Mouse (Mus musculus): ENCODE data around the gene Dync1i2.

Dync1i2 gene

GRCm38 (mm10) chr2:71270085-71270484, 58.6 kb downstream of the Dync1i2 start:
- DNase-seq (ENCODE audit: low spot score), result no peak

GRCm38 (mm10) chr2:71273955-71274679, 62.6 kb downstream of the Dync1i2 start:
- DNase-seq (ENCODE audit: low spot score), result no peak

GRCm38 (mm10) chr2:71275734-71276133, 64.2 kb downstream of the Dync1i2 start:
- DNase-seq (ENCODE audit: low spot score), result no peak

- DNase-seq (ENCODE audit: low spot score), result no peak
Observed at GRCm38 (mm10) chr2:71278791-71279775, 67.6 kb downstream of the Dync1i2 start.

GRCm38 (mm10) chr2:71281981-71282380, 70.5 kb downstream of the Dync1i2 start:
- DNase-seq (ENCODE audit: low spot score), result no peak

- DNase-seq (ENCODE audit: low spot score), result no peak
Observed at GRCm38 (mm10) chr2:71290107-71290775, 78.7 kb downstream of the Dync1i2 start.

- DNase-seq (ENCODE audit: low spot score), result no peak
Observed at GRCm38 (mm10) chr2:71291566-71291965, 80.1 kb downstream of the Dync1i2 start.

GRCm38 (mm10) chr2:71293983-71294382, 82.5 kb downstream of the Dync1i2 start:
- no peak for DNase-seq (ENCODE audit: low spot score)

GRCm38 (mm10) chr2:71294489-71294888, 83.0 kb downstream of the Dync1i2 start:
- no peak for DNase-seq (ENCODE audit: low spot score)

- DNase-seq (ENCODE audit: low spot score), result no peak
Observed at GRCm38 (mm10) chr2:71295844-71296243, 84.3 kb downstream of the Dync1i2 start.

GRCm38 (mm10) chr2:71297501-71297900, 86.0 kb downstream of the Dync1i2 start:
- no peak for DNase-seq (ENCODE audit: low spot score)

GRCm38 (mm10) chr2:71298729-71299128, 87.2 kb downstream of the Dync1i2 start:
- DNase-seq (ENCODE audit: low spot score), result no peak

- DNase-seq (ENCODE audit: low spot score), result no peak
Observed at GRCm38 (mm10) chr2:71302156-71302663, 90.7 kb downstream of the Dync1i2 start.

- no peak for DNase-seq (ENCODE audit: low spot score)
Observed at GRCm38 (mm10) chr2:71303221-71303620, 91.7 kb downstream of the Dync1i2 start.

- DNase-seq (ENCODE audit: low spot score), result no peak
Observed at GRCm38 (mm10) chr2:71304821-71305220, 93.3 kb downstream of the Dync1i2 start.

GRCm38 (mm10) chr2:71306357-71306756, 94.9 kb downstream of the Dync1i2 start:
- no peak for DNase-seq (ENCODE audit: low spot score)

GRCm38 (mm10) chr2:71309726-71310125, 98.2 kb downstream of the Dync1i2 start:
- no peak for DNase-seq (ENCODE audit: low spot score)

GRCm38 (mm10) chr2:71312067-71312466, 100.6 kb downstream of the Dync1i2 start:
- no peak for DNase-seq (ENCODE audit: low spot score)

Measured in urinary bladder, postnatal 10 days (tissue).